ENCODE assay signal across 11 mouse cellular contexts in the genomic region with DNA sequence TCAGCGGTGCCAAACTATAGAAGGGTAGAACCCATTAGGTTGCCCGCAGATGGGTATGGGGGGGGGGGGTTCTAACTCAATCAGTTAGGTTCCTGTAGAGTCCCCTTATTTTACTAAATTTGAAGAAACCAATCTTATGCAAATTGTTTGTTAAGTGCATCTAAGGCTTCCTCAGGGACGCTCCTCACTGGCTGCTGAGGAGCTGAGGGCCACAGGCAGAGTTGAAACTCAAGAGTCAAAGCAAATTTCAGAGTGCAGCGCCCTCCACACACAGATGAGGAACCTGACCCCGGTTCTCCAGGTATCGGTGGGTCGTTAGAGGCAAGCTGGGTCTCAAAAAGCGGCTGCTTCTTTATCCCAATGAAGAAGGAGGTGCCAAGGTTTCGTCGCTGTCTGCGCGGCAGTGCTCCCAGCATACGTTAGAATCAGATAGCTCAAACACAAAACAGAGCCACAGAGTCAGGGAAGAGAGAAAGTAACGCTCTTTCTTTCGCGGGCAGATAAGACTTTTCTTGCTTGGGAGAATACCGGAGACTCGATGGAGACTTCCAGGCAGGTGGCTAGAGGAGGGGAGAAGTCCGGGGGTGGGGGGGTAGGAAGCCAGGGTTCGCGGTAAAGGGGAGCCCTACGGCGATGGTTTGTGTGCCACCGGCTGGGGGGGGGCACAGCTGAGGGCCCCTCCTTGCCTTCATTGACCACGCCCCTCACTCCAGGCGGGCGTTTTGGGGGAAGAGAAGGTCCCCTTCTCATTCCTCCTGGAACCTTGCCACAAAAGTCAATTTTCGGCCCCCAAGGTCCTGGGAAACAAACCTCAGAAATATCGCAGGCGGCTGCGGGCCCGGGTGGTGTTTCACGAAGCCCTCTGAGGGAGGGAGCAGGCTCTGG. TPM values are rescaled to one million over a fixed set of nuclear protein-coding genes. Genes with fewer than 3 reads are reported as not detected.
DNase-seq lines count a peak whose midpoint lies in the region; ATAC-seq lines count a peak whose summit lies in the region.
"Had no signal": no experiment of that assay in that cellular context is flagged by ENCODE, and none has a peak within 500 bp of the region (broad histone marks: within the 10 kb centered on the region; RNA-seq: fewer than 3 reads in every experiment).

No protein-coding gene starts in this region.

- no peak overlapping the region for H3K27ac ChIP-seq in forebrain, embryonic 14.5 days (ENCODE audit: low read depth, low read length)
- no peak overlapping the region for H3K27ac ChIP-seq in liver, embryonic 13.5 days

- peak overlapping the region; percentile 30; the same call in 1 of the 2 replicates for H3K4me2 ChIP-seq in forebrain, embryonic 14.5 days (ENCODE audit: low read length)
- peak overlapping the region; percentile 37 for H3K4me2 ChIP-seq in liver, embryonic 13.5 days

- H3K9me3 ChIP-seq in megakaryocyte, embryonic 14.5 days, result peaks cover 9% of the 10 kb centered on the region
- H3K9me3 ChIP-seq in forebrain, embryonic 14.5 days (replicated peaks; ENCODE audit: control insufficient read depth, low read length), result no peaks in the 10 kb centered on the region
- H3K9me3 ChIP-seq in liver, embryonic 13.5 days (replicated peaks), result no peaks in the 10 kb centered on the region

- ATAC-seq in megakaryocyte, adult 5-6 weeks (ENCODE audit: poor library complexity, severe bottlenecking), result no peak
- no peak for ATAC-seq in forebrain, embryonic 14.5 days
- ATAC-seq in liver, embryonic 13.5 days (ENCODE audit: low read depth), result no peak
- ATAC-seq in granulocyte monocyte progenitor cell, adult 5-6 weeks (replicated peaks; ENCODE audit: poor library complexity, severe bottlenecking), result no peak

- 1% methylated on average over 33 of the region's 33 CpGs for WGBS in forebrain, embryonic 14.5 days
- 2% methylated on average over 33 of the region's 33 CpGs for WGBS in liver, embryonic 13.5 days (ENCODE audit: insufficient replicate concordance)

- H3K4me3 ChIP-seq in megakaryocyte, embryonic 14.5 days (replicated peaks), result peak overlapping the region; percentile 85
- peak overlapping the region; percentile 11 for H3K4me3 ChIP-seq in forebrain, embryonic 14.5 days (ENCODE audit: low read depth, low read length)
- peak overlapping the region; percentile 11; the same call in 1 of the 2 replicates for H3K4me3 ChIP-seq in liver, embryonic 13.5 days (replicated peaks)
- H3K4me3 ChIP-seq: erythroblast, embryonic 14.5 days had no signal

- H3K36me3 ChIP-seq in megakaryocyte, embryonic 14.5 days (replicated peaks; ENCODE audit: low read length), result no peaks in the 10 kb centered on the region
- no peaks in the 10 kb centered on the region for H3K36me3 ChIP-seq in forebrain, embryonic 14.5 days (ENCODE audit: control insufficient read depth, insufficient read depth, low read length)
- no peaks in the 10 kb centered on the region for H3K36me3 ChIP-seq in liver, embryonic 13.5 days

- DNase-seq in forebrain, embryonic 14.5 days (ENCODE audit: low spot score), result peak; percentile 18
- DNase-seq in liver, embryonic 13.5 days, result no peak
- DNase-seq in urinary bladder, postnatal 4 days (ENCODE audit: low spot score in 2 of 2), result no peak
- DNase-seq in thymus, postnatal 36 days, result no peak
- DNase-seq in spleen, postnatal 36 days (ENCODE audit: low spot score in 2 of 2), result no peak
- DNase-seq: right cerebral cortex, postnatal 14 days had no signal

- H3K9ac ChIP-seq in forebrain, embryonic 14.5 days (ENCODE audit: low read length), result no peak overlapping the region
- H3K9ac ChIP-seq in liver, embryonic 13.5 days, result no peak overlapping the region

- peaks cover 49% of the 10 kb centered on the region for H3K4me1 ChIP-seq in megakaryocyte, embryonic 14.5 days
- peaks cover 2% of the 10 kb centered on the region; the same call in 1 of the 2 replicates for H3K4me1 ChIP-seq in forebrain, embryonic 14.5 days (ENCODE audit: control insufficient read depth, insufficient read depth, low read length)
- peaks cover 6% of the 10 kb centered on the region; the same call in 1 of the 2 replicates for H3K4me1 ChIP-seq in liver, embryonic 13.5 days (replicated peaks)

- H3K27me3 ChIP-seq in megakaryocyte, embryonic 14.5 days (replicated peaks), result peaks cover 95% of the 10 kb centered on the region
- H3K27me3 ChIP-seq in forebrain, embryonic 14.5 days (replicated peaks; ENCODE audit: control insufficient read depth, insufficient read depth, low read length), result peaks cover 88% of the 10 kb centered on the region
- peaks cover 97% of the 10 kb centered on the region for H3K27me3 ChIP-seq in liver, embryonic 13.5 days

RNA-seq across cellular contexts. Expression of a gene that starts 5.5 kb away (rescaled TPM):
- polyA plus RNA-seq in megakaryocyte, embryonic 14.5 days (2012; ENCODE audit: insufficient read depth, low replicate concordance), result not detected in 2 replicates
- not detected in 2 replicates for total RNA-seq in megakaryocyte, adult 5-6 weeks (2015)
- not detected in 2 replicates for total RNA-seq in megakaryocyte, adult 5-6 weeks (2017)
- polyA plus RNA-seq in forebrain, embryonic 14.5 days (2014; fragmentation: Nextera tagmentation; extraction: Ambion mirVana), result not detected in 2 replicates
- 1.1 and 1.2 TPM in 2 replicates for polyA plus RNA-seq in liver, embryonic 13.5 days (2015; fragmentation: Nextera tagmentation; extraction: Ambion mirVana)
- not detected in 2 replicates for total RNA-seq in granulocyte monocyte progenitor cell, adult 5-6 weeks (2014; fragmentation: Nextera tagmentation)
- total RNA-seq in granulocyte monocyte progenitor cell, adult 5-6 weeks (2017), result not detected in 2 replicates
- total RNA-seq: left cerebral cortex, postnatal 25 days had no signal
- polyA plus RNA-seq: erythroblast, embryonic 14.5 days had no signal

RNA-seq across cellular contexts. Expression of a gene that starts 42.9 kb away (rescaled TPM):
- polyA plus RNA-seq in megakaryocyte, embryonic 14.5 days (2012; ENCODE audit: insufficient read depth, low replicate concordance), result 0.62 TPM in 1 of 2 replicates, not detected in the other
- 1.6 and 1.9 TPM in 2 replicates for total RNA-seq in megakaryocyte, adult 5-6 weeks (2015)
- 1.1 and 1.8 TPM in 2 replicates for total RNA-seq in megakaryocyte, adult 5-6 weeks (2017)
- 12.7 and 18.8 TPM in 2 replicates for polyA plus RNA-seq in forebrain, embryonic 14.5 days (2014; fragmentation: Nextera tagmentation; extraction: Ambion mirVana)
- 0.53 TPM in 2 replicates for polyA plus RNA-seq in liver, embryonic 13.5 days (2015; fragmentation: Nextera tagmentation; extraction: Ambion mirVana)
- 3.2 TPM in 1 of 2 replicates, not detected in the other for total RNA-seq in granulocyte monocyte progenitor cell, adult 5-6 weeks (2014; fragmentation: Nextera tagmentation)
- 0.82 and 1.1 TPM in 2 replicates for total RNA-seq in granulocyte monocyte progenitor cell, adult 5-6 weeks (2017)
- polyA plus RNA-seq: erythroblast, embryonic 14.5 days had no signal

Comparison
In these comparisons a context has a peak if more than half of its experiments do, and no peak if none do; other contexts are left out.
1. H3K4me3 ChIP-seq: peak in every context shown above with its lines; median percentile 85 in megakaryocyte, embryonic 14.5 days; 11 in forebrain, embryonic 14.5 days; 11 in liver, embryonic 13.5 days.